7 mouse cellular contexts compared by ENCODE assay signal in the genomic region with DNA sequence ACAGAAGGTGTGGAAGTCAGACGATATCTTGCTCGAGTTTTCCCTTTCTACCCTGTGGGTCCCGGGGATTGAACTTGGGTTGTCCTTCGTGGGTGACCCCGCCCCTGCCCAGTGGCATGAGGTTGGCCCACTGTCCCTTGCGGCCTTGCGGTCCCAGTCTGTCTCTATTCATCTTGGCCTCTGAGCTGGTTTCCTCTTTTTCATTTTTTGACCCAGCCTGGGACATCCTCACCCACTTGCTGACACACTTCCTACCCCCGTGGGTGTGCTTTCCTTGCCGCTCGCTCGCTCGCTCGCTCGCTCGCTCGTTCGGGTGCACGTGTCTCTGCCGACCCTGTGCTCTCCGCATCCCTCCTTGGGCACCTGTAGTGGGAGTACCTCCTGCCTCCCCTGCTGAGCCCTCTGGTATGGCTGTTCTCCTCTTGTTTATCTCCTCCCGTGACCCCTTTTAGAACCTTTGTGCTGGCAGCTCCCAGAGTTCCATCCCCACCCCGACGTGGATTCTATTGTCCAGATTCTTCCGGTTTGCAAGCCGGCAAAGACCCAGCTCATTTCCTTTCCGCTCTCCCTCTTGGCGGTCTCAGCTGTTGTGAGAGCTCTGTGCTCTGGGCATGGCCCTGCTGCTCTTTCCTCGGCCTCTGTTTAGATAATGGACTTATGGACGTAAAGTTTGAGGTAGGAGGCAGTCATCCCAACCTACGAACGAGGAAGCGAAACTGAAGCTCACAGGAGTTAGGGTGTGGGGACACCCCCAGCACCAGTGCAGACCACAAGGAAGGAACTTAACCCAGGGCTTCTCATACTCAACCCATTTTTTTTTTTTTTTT. TPM values are rescaled to one million over a fixed set of nuclear protein-coding genes. Genes with fewer than 3 reads are reported as not detected.
DNase-seq lines count a peak whose midpoint lies in the region; ATAC-seq lines count a peak whose summit lies in the region.

No protein-coding gene starts in this region.

- H3K9me3 ChIP-seq in neural tube, embryonic 13.5 days: no peaks in the 10 kb centered on the region
- no peaks in the 10 kb centered on the region for H3K9me3 ChIP-seq in embryonic facial prominence, embryonic 15.5 days (replicated peaks)

- H3K36me3 ChIP-seq in neural tube, embryonic 13.5 days: 0 out of 2 replicates have a peak, but pooled peaks cover 10% of the 10 kb centered on the region
- peaks cover 3% of the 10 kb centered on the region; the same call in 1 of the 2 replicates for H3K36me3 ChIP-seq in embryonic facial prominence, embryonic 15.5 days

- no peak overlapping the region for H3K4me2 ChIP-seq in neural tube, embryonic 13.5 days
- H3K4me2 ChIP-seq in embryonic facial prominence, embryonic 15.5 days (replicated peaks): no peak overlapping the region

- 80% methylated on average over 32 of the region's 32 CpGs for WGBS in neural tube, embryonic 13.5 days
- WGBS in embryonic facial prominence, embryonic 15.5 days: 84% methylated on average over 32 of the region's 32 CpGs

- no peak overlapping the region for H3K9ac ChIP-seq in neural tube, embryonic 13.5 days
- no peak overlapping the region for H3K9ac ChIP-seq in embryonic facial prominence, embryonic 15.5 days

- H3K4me3 ChIP-seq in neural tube, embryonic 13.5 days: no peak overlapping the region
- H3K4me3 ChIP-seq in embryonic facial prominence, embryonic 15.5 days (replicated peaks): no peak overlapping the region

- no peak for ATAC-seq in neural tube, embryonic 13.5 days (ENCODE audit: low read depth)
- no peak for ATAC-seq in embryonic facial prominence, embryonic 15.5 days (ENCODE audit: insufficient number of reproducible peaks, low FRiP score, low TSS enrichment, low read depth)

- peaks cover 14% of the 10 kb centered on the region for H3K4me1 ChIP-seq in neural tube, embryonic 13.5 days (replicated peaks)
- H3K4me1 ChIP-seq in embryonic facial prominence, embryonic 15.5 days: peaks cover 58% of the 10 kb centered on the region

- no peaks in the 10 kb centered on the region for H3K27me3 ChIP-seq in neural tube, embryonic 13.5 days
- H3K27me3 ChIP-seq in embryonic facial prominence, embryonic 15.5 days: no peaks in the 10 kb centered on the region

- peak overlapping the region; percentile 33; the same call in 1 of the 2 replicates for H3K27ac ChIP-seq in neural tube, embryonic 13.5 days (replicated peaks)
- H3K27ac ChIP-seq in embryonic facial prominence, embryonic 15.5 days (replicated peaks): peak overlapping the region; percentile 92

- DNase-seq in neural tube, embryonic 10.5 days (ENCODE audit: extremely low spot score, low spot score): no peak
- DNase-seq in kidney, postnatal 14 days: peak; percentile 73
- peak; percentile 77 to 79 for DNase-seq in monocyte, adult 2 months (ENCODE audit: low read depth in 1 of 2, low spot score in 2 of 2)
- DNase-seq in layer of hippocampus, postnatal 14 days (ENCODE audit: low spot score in 2 of 2): no peak
- no peak for DNase-seq in cerebellum, postnatal 36 days

RNA-seq across cellular contexts. Expression of a gene that starts 9.8 kb away (rescaled TPM):
- polyA plus RNA-seq in neural tube, embryonic 13.5 days (2015; fragmentation: Nextera tagmentation; extraction: Ambion mirVana): 26.5 and 26.6 TPM in 2 replicates
- polyA plus RNA-seq in embryonic facial prominence, embryonic 15.5 days (2015; fragmentation: Nextera tagmentation; extraction: Ambion mirVana): 51.5 and 52.8 TPM in 2 replicates
- total RNA-seq in layer of hippocampus, postnatal 14 days (2021): 10 to 100 TPM; 33.1 to 38.7 TPM

RNA-seq across cellular contexts. Expression of a gene that starts 31.8 kb away (rescaled TPM):
- polyA plus RNA-seq in neural tube, embryonic 13.5 days (2015; fragmentation: Nextera tagmentation; extraction: Ambion mirVana): 26.8 and 33.0 TPM in 2 replicates
- polyA plus RNA-seq in embryonic facial prominence, embryonic 15.5 days (2015; fragmentation: Nextera tagmentation; extraction: Ambion mirVana): 29.2 and 32.8 TPM in 2 replicates
- total RNA-seq in layer of hippocampus, postnatal 14 days (2021): 10 to 100 TPM; 25.8 to 28.3 TPM

RNA-seq across cellular contexts. Expression of a gene that starts 43.0 kb away (rescaled TPM):
- 767 and 869 TPM in 2 replicates for polyA plus RNA-seq in neural tube, embryonic 13.5 days (2015; fragmentation: Nextera tagmentation; extraction: Ambion mirVana)
- polyA plus RNA-seq in embryonic facial prominence, embryonic 15.5 days (2015; fragmentation: Nextera tagmentation; extraction: Ambion mirVana): 1,780 and 1,815 TPM in 2 replicates
- total RNA-seq in layer of hippocampus, postnatal 14 days (2021): 100 to 1,000 TPM; 347 to 378 TPM

RNA-seq across cellular contexts. Expression of a gene that starts 48.8 kb away (rescaled TPM):
- polyA plus RNA-seq in neural tube, embryonic 13.5 days (2015; fragmentation: Nextera tagmentation; extraction: Ambion mirVana): 36.5 and 39.3 TPM in 2 replicates
- polyA plus RNA-seq in embryonic facial prominence, embryonic 15.5 days (2015; fragmentation: Nextera tagmentation; extraction: Ambion mirVana): 36.2 and 36.4 TPM in 2 replicates
- 10 to 100 TPM; 69.1 to 71.5 TPM for total RNA-seq in layer of hippocampus, postnatal 14 days (2021)

RNA-seq across cellular contexts. Expression of a gene that starts 50.2 kb away (rescaled TPM):
- 0.95 TPM in 1 of 2 replicates, not detected in the other for polyA plus RNA-seq in neural tube, embryonic 13.5 days (2015; fragmentation: Nextera tagmentation; extraction: Ambion mirVana)
- polyA plus RNA-seq in embryonic facial prominence, embryonic 15.5 days (2015; fragmentation: Nextera tagmentation; extraction: Ambion mirVana): not detected in 2 replicates
- not detected for total RNA-seq in layer of hippocampus, postnatal 14 days (2021)

Comparison
In these comparisons a context has a peak if more than half of its experiments do, and no peak if none do; other contexts are left out.
1. DNase-seq: peak in kidney, postnatal 14 days (single experiment) and monocyte, adult 2 months (2 of 2); none in neural tube, embryonic 10.5 days (single experiment), layer of hippocampus, postnatal 14 days (0 of 2) and cerebellum, postnatal 36 days (0 of 2).